Mouse (Mus musculus) B cell, adult 2 months (primary cell): ENCODE results near the gene Clcnkb.

Experiments used
- DNase-seq, 2 experiments: peaks; one replicate each; pipeline ENCODE4 v3.0.0; 2022

Gene Clcnkb

DNA sequence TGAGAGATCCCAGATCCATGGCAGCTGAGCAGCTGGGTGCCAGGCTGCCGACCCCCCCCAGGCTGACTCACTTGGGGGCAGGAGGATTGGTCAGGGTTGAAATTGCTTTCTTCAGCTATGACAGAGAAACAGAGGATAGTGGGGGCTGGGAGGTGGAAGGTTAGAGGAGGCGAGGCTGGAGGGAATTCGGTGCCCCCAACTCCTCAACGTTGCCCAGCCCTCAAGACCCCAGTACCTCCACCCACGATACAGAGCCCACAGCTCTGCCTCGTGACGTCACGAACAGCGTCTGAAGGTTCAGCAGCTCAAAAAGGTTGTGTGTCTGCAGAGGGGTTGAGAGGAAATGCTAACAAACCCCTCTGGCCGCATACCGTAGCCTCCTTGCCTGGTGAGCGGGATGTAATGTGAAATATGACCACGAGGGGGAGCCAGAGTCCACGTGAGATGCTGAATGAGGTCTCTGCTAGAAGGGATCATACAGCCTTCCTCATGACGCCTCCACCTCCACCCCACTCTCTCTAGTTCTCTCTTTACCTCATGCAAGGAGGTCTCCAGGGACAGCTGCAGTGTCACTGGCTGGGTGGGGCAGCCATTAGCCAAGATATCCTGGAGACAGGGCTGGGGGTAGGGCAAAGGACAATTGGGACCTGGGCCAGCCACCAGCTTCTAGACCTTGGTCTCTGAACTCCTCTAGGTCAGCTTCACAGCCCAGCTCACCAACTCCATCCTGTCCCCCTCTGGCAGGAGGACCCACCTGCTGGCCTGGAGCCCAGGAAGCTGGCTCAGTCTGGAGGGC, 11.1 kb downstream of the Clcnkb start:
- peak; percentile 93 to 95 for DNase-seq

DNA sequence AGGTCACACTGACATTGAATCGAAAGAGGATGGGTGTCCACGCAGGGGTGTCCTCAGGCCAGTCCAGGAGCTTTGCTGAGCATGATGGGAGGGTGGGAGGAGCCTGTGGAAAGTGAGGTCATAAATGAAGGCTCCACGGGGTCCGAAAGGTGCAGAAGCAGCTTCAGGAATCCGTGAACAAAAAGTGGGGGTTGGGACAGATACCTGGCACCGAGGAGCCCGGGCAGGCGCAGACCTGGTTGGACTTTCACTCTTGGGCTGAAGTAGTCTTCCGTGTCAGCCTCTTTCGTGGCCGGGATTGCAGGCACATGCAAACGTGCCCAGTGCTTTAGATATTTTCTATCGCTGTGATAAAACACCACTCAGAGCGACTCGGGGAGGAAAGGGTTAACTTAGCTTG, 15.6 kb downstream of the Clcnkb start:
- no peak for DNase-seq

DNA sequence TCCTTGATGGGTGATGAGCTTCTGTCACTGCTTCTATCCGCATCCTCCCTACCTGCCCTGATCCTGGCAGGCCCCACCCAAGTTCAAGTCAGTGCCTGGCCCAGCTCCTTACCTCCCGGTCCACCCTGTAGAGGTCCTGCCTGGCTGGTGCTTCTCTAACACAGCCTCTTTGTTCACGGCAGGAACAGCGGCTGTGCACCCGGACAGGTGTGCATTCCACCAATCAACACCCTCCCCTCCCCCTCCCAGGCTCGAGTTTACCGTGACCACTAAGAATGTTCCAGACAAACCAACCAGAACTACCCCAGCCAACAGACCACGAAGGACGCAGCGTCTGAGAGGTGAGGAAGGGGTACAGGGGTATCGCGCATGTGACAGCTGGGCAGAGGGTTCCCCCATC, 17.3 kb downstream of the Clcnkb start, which contains the start of gene Clcnka:
Clcnka (minus strand) TSS at position 180 of the 400 bp plus-strand sequence.
- DNase-seq = no peak

DNA sequence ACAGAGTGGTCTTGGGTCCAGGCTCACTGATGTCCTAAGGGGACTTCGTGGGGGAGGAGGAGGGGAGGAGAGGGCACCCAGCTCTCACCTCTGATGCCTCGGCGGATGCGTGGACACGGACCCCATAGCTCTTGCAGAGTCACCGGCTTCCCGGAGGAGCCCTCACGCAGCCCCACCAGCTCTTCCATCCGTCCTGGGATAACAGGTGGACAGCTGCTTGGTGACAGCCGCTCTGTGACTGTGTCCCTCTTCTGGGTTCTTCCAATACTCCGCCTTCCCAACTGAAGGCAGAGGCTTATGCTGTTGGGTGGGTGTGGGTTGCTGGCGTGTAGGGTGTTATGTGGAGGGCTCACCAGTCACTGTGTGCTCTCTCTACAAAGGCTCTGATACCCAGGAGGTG, 18.0 kb downstream of the Clcnkb start:
- DNase-seq = no peak

DNA sequence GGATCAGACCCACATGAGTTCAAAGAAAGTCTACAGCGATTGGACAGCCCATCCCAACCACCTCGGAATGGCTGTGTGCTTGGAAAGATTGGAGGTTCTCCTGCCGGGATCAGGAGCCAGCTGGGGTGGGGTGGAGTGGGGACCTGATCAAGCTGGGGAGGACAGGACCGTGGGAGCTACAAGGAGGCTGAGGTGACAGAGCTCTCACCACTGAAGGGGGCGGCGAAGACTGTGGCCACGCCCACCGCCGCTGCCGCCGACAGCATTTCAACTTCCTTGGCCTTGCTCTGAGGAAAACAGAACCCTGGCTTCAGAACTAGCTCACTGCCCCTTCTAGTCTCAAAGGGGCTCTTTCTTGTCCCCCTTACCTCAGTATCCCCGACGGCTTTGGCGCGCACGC, 21.1 kb downstream of the Clcnkb start:
- DNase-seq = no peak

DNA sequence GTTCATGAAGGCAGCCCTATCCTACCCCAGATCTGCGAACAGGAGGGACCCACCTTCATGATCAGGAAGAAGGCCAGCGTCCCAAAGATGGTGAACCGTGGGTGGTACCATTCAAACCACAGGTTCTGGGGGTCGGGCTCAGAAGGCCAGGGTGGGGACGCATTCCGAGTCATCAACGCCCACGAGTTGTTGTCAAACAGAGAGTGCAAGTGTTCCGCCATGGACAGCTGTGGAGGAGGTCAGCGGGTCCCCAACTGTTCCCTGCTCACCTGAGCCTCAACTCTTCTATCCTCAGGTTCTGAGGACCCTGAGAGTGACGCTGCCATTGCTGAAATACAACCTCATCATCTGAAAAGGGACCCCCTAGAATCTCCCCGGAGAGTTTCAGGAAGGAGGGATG, 24.5 kb downstream of the Clcnkb start:
- DNase-seq = no peak

DNA sequence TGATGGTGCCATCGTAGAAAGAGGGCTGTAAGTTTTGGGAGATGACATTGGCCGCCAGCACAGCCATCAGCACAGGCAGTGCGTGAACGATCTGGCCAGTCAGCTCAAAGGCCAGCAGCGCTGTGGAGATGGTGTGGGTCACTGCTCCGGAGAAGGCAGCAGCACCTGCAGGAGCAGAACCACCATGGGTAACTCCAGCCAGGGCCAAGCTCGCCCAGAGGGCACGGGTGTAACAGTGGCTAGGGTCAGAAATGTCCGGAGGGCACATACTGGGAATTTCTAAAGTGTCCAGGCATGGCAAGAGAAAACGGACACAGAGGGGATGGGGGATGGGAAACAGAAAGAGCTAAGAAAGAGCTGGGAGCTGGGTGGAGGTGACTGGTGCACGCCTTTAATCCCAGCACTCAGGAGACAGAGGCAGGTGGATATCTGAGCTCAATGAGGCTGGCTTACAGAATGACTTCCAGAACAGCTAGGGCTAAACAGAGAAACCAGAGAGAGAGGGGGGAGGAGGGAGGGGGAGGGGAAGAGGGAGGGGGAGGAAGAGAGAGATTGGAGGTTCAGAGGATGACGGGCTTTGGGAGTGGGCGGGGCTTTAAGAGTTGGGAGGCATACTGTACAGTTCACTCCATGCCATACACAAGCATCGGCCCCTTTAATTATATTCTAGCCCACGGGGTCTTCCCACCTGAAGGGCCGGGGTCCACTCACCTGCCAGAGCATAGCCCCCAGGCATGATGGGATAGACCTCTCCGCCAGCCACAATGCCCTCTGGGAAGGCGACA, 26.3 kb downstream of the Clcnkb start:
- DNase-seq = no peak

DNA sequence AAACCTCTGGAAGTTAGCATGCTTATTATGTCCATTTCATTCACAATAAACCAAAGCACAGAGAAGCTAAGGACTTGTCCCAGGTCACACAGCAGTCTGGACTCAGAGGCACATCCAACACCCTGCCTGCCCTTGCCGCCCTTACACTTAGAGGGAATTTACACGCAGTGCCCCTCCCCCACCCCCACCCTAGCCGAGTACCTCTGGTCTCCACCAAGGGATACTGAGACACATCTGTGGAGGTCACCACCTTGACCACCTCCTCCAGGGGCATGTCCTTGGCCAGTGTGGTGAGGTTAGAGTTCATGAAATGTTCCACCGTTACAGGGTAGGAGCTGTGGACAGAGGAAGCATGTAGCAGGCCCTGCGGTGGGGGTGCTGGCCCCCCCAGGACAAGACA, 27.9 kb downstream of the Clcnkb start:
- DNase-seq = no peak

DNA sequence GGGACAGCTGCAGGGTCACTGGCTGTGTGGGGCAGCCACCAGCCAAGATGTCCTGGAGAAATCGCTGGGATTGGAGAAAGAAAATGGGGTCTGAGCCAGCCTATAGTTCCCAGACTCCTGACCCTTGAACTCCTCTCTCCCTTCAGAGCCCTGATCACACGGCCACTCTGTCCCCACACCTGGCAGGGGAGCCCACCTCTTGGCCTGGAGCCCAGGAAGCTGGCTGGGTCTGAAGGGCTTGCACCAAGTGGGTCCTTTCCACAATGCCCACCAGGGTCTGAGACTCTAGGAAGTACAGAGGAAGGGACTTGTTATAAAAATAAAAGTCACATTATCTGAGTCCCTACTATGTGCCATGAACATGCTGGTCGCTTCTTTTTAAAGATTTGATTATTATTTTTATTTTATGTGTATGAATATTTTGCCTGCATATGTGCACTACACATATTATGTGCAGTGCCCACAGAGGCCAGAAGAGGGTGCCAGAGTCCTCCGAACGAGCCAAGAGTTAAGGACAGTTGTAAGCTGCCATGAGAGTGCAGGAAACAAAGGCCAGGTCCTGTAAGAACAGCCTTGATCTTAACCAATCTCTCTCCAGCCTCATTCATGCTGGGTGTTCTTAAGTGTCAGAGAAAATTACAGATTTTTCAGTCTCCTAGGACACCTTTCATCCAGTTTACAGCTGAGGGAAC, 28.6 kb downstream of the Clcnkb start:
- peak; percentile 81 to 83 for DNase-seq

DNA sequence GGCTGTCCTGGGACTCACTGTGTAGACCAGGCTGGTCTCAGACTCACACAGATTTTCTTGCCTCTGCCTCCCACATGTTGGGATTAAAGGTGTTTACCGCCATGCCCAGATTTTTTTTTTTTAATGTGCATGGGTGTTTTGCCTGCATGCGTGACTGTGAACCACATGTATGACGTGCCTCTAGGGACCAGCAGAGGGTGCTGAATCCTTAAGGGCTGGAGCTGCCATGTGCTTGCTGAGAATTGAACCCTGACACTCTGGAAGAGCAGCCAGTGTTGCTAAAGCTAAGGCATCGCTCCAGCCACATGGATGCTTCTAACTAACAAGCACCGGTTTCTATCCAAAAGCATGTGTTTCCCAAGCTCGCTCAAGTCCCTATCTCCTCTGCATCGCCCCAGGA, 29.7 kb downstream of the Clcnkb start:
- no peak for DNase-seq

DNA sequence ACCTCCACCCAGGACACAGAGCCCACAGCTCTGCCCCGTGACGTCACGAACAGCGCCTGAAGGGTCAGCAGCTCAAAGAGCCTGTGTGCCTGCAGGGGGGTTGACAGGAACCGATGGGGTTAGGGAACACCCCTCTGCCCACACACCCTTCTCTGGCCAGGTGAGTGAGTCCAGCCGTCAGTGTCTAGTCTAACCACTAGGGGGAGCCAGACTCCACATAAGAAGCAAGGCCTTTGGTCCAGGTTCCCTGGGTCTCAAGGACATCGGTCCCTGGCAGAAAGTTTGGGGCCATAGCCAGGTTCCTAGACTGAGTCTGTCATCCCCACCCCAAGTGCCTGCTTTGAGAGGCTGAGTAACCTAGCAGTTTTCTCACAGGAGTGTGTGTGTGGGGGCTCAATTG, 30.5 kb downstream of the Clcnkb start:
- DNase-seq = peak; percentile 69 to 71

DNA sequence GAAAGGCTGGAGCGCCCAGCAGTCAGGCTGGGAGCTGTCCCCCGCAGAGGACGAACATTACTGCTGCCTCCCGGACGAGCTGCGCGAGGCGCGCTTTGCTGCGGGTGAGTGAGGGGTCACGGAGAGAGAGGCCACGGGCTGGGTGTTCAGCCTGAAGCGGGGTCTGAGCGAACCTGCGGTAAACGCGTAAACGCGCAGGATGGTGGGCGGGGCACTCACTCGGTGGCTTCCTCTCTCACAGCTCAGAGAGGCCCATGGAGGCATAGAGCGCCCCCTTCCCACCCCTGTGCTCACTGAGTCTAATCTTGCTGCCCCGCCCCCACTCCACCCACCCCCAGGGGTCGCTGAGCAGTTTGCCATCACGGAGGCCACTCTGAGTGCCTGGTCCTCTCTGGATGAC, 33.4 kb downstream of the Clcnkb start:
- peak in 1 of 2 experiments; percentile 34 for DNase-seq

DNA sequence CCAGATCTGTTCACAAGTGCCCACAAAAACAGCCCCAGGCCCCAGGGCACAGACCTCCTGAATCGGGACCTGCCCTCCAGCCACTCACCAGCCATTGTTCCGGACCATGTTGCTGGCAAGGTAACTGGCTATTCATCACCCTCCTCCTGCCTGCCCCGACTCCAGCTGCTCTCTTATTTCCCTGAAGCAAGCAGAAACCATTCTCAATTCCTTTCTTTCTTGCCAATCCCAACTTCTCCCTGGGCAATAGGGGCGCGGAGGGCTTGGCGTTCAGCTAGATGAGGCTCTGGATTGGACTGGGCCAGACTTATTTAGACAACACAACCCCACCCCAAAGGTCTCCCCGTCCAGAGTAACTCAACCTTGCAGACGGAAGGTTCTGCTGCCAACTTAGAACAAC, 36.1 kb downstream of the Clcnkb start:
- DNase-seq = no peak

DNA sequence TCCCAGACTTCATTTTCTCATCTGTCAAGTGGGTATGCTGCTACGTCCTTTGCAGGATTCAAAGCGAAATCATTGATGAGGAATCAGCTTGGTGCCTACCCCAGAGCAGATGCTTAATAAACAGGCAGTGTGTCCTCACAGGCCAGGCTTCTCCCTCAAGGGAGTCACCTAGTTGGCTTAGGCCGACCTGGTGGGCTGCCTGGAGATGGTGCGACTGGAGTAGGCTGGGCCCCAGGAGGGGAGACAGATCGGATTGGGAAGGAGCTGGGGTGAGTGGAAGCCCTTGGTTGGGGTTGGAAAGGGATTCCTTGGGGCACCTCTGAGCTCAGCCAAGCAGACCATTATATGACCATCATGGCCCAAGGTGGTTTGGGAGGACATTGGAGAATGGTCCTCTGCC, 43.4 kb downstream of the Clcnkb start:
- no peak for DNase-seq

DNA sequence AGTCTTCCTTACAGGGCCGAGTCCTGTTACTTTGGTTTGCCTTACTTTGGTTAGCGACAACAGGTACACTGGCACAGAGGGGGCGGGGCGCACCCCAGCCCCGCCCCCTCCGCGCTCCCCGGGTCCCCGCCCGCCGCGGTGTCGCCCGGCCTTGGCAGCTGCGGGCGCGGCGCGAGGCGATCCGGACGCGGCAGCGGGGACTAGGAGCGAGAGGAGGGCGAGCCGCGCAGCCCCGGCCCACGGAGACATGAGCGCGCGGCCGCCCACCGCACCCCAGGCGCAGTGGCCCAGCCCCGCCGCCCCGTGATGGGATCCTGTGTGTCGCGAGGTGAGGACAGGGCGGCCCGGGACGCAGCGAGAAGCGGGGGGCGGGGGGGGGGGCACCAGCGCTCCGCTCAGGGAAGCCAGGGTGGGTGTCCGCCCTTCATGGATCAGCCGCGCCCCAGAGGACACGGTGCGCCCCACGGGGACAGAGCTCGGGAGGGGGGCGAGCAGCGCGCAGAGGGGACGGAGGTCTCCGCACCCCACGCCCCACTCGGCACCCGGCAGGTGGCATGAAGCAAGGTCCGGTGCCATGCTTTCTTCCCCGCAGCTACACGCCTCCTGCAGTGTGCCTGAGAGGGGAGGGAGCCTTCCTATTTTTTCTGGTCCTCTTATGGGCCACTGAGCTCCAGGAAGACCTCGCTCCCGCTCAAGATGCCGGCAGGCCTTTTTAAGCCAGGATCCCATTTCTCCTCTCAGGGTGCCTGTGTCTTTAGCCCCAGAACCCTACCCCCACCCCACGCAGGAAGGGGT, 47.6 kb downstream of the Clcnkb start, which contains the start of gene Fam131c:
Fam131c (plus strand) TSS at position 224 of the 795 bp plus-strand sequence.
- peak; percentile 37 to 46 for DNase-seq

DNA sequence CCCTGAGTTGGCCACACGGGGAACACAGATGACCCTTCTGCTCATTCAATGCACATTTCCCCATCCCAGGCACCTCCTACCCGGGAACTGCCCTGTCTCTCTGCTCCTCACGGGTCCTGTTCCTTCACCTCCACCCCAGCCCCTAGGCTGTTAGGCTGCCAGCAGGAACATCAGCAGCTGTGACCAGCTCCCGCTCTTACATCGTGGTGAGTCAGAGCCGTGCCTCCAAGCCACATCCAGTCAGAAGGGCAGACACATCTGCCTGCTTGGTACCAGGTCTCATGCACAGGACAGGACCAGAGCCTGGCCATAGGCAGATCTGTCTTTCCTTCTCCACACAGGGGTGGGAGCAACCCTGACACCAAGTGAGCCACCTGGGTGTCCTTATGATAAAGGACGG, 49.9 kb downstream of the Clcnkb start:
- DNase-seq = no peak

DNA sequence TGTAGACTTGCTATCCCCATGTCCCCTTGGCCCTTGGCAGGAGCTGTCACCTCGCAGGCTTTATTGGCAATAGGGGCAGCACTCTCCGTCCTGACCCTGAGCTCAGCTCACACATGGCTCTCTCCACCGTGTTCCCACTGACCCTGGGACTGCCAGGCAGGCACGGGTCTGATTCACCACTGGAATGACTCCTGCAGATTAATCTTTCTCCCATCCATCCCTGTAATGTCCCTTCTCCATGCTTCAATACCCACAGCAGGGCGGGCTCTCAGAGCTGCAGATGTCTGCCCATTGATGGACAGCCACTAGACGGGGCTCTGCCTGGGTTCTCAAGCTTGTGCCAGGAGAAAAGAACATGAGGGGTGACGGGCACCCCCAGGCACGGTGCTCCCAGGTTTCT, 50.7 kb downstream of the Clcnkb start:
- no peak for DNase-seq

DNA sequence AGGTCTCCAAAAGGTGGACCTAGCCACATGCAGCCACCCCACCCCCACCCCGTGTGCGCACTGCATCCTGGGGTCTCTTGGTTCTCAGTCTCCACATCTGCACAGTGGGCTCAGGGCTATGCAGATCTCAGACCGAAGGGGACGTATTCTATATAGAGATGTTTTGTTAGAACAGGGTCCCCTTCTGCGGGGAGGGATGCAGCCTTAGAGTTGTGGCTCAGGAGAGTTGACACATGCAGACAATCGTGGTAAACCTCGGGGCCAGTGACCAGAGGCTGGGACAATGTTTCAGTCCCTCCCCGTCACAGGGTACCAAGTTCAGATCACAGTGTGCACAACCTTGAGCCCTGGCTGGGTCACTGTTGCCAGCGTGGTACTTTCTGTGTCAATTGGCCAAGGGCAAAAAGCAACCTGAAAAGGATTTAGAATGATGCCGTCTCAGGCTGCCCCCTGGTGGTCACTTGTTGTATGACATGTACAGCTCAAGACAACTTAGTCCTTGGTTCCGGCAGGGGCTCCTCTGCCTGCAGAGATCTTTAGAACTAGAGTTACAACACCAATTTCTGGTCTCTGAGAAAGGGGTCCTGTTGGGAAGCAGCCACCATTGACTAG, 52.8 kb downstream of the Clcnkb start:
- DNase-seq = peak; percentile 87 to 89

DNA sequence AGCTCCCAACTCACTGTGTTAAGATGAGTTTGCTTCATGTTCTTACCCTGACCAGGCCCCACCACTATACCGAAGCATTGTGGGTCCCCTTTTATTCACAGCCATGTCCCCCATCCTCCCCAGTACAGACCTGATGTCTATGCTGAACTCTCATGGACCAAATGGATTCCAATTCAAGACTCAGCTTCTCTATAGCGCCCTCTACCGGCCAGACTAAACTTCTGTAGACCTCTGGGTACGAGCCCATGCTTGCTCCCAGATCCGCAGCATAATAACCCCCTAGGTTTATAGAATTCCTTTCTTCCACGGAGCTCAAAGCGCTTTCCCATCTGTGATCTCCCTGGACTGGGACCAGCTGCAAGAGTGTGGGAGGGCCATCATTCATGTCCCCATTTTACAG, 55.0 kb downstream of the Clcnkb start:
- DNase-seq = peak; percentile 59 to 60

DNA sequence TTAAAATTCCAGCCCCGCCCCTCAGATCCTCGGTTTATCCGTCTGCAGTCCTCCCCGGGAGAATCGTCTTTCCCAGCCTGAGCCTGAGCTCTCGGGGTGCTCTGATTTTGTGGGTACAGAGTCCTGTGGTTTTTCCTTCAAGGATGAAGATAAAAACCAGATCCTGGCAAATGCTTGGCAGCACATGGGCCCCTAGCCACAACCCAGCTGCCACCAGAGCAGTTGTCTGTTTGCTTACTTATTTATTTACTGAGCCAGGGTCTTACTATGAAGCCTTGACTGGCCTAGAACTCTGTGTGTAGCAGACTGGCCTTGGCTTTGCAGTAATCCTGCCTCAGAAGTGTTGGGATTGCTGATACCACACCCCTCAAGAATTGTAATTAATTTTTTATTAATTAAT, 56.6 kb downstream of the Clcnkb start:
- no peak for DNase-seq

DNA sequence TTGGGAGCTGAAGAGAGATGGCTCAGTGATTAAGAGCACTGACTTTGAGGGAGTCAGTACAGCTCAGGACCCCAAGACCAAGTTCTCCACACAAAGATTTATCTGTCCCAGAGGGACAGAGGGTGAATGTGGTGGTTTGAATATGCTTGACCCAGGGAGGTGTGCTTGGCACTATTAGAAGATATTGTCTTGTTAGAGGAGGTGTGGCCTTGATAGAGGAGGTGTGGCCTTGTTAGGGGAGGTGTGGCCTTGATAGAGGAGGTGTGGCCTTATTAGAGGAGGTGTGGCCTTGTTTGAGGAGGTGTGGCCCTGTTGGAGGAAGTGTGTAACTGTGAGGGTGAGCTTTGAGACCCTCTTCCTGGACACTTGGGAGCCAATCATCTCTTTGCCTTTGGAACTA, 58.0 kb downstream of the Clcnkb start:
- DNase-seq = no peak
